Mouse (Mus musculus): ENCODE measurements around the gene Ctbp2. TPM values are rescaled to one million over a fixed set of nuclear protein-coding genes. Genes with fewer than 3 reads are reported as not detected.
A peak's percentile ranks its signal among the peaks of the same experiment; 100 is the strongest.

Gene Ctbp2
- polyA plus RNA-seq, 1 experiment from 2014 or later = 72.6 TPM

- Histone ChIP-seq H3K27me3 (ENCODE audit: control insufficient read depth, insufficient read depth, low read length) (no peaks in the 10 kb centered on the region), H3K36me3 (replicated peaks; ENCODE audit: control insufficient read depth, insufficient read depth) (no peaks in the 10 kb centered on the region), H3K27ac (no peak overlapping the region), H3K9ac (no peak overlapping the region), H3K4me1 (replicated peaks; ENCODE audit: control insufficient read depth, insufficient read depth, low read length) (no peaks in the 10 kb centered on the region), H3K4me3 (replicated peaks; ENCODE audit: low read length) (no peak overlapping the region), H3K4me2 (replicated peaks) (no peak overlapping the region), H3K9me3 (ENCODE audit: control insufficient read depth, low read length) (no peaks in the 10 kb centered on the region)
- DNase-seq (ENCODE audit: low spot score) (no peak), ATAC-seq (ENCODE audit: low FRiP score) (no peak)
- 59% methylated on average over 12 of the region's 12 CpGs for WGBS
These were observed 31.5 kb upstream of the Ctbp2 start for GRCm38 (mm10) chr7:133155621-133156020.

- 75% methylated on average over 6 of the region's 6 CpGs for WGBS
- DNase-seq (ENCODE audit: low spot score) (no peak), ATAC-seq (ENCODE audit: low FRiP score) (no peak)
- Histone ChIP-seq H3K4me3 (replicated peaks; ENCODE audit: low read length) (no peak overlapping the region), H3K27me3 (ENCODE audit: control insufficient read depth, insufficient read depth, low read length) (no peaks in the 10 kb centered on the region), H3K9ac (no peak overlapping the region), H3K4me1 (replicated peaks; ENCODE audit: control insufficient read depth, insufficient read depth, low read length) (no peaks in the 10 kb centered on the region), H3K4me2 (replicated peaks) (no peak overlapping the region), H3K27ac (no peak overlapping the region), H3K36me3 (replicated peaks; ENCODE audit: control insufficient read depth, insufficient read depth) (no peaks in the 10 kb centered on the region), H3K9me3 (ENCODE audit: control insufficient read depth, low read length) (no peaks in the 10 kb centered on the region)
These were observed 30.7 kb upstream of the Ctbp2 start for GRCm38 (mm10) chr7:133154846-133155245.

GRCm38 (mm10) chr7:133139689-133140336 is 15.7 kb upstream of the Ctbp2 start:
- H3K27me3 ChIP-seq (ENCODE audit: control insufficient read depth, insufficient read depth, low read length) = no peaks in the 10 kb centered on the region
- no peak overlapping the region for H3K4me3 ChIP-seq (replicated peaks; ENCODE audit: low read length)
- WGBS = 87% methylated on average over 8 of the region's 8 CpGs
- no peaks in the 10 kb centered on the region for H3K36me3 ChIP-seq (replicated peaks; ENCODE audit: control insufficient read depth, insufficient read depth)
- DNase-seq (ENCODE audit: low spot score) (no peak), ATAC-seq (ENCODE audit: low FRiP score) (no peak)
- no peak overlapping the region for H3K9ac ChIP-seq
- H3K27ac ChIP-seq = no peak overlapping the region
- H3K9me3 ChIP-seq (ENCODE audit: control insufficient read depth, low read length) = no peaks in the 10 kb centered on the region
- H3K4me1 ChIP-seq (replicated peaks; ENCODE audit: control insufficient read depth, insufficient read depth, low read length) = no peaks in the 10 kb centered on the region
- H3K4me2 ChIP-seq (replicated peaks) = no peak overlapping the region

GRCm38 (mm10) chr7:133133552-133133951 is 9.4 kb upstream of the Ctbp2 start:
- no peak for DNase-seq (ENCODE audit: low spot score)
- H3K27me3 ChIP-seq (ENCODE audit: control insufficient read depth, insufficient read depth, low read length) = no peaks in the 10 kb centered on the region
- 72% methylated on average over 5 of the region's 5 CpGs for WGBS
- no peak overlapping the region for H3K27ac ChIP-seq
- no peaks in the 10 kb centered on the region for H3K9me3 ChIP-seq (ENCODE audit: control insufficient read depth, low read length)
- ATAC-seq (ENCODE audit: low FRiP score) = no peak
- H3K4me2 ChIP-seq (replicated peaks) = no peak overlapping the region
- no peak overlapping the region for H3K4me3 ChIP-seq (replicated peaks; ENCODE audit: low read length)
- no peak overlapping the region for H3K9ac ChIP-seq
- no peaks in the 10 kb centered on the region for H3K36me3 ChIP-seq (replicated peaks; ENCODE audit: control insufficient read depth, insufficient read depth)
- no peaks in the 10 kb centered on the region for H3K4me1 ChIP-seq (replicated peaks; ENCODE audit: control insufficient read depth, insufficient read depth, low read length)

GRCm38 (mm10) chr7:133132702-133133101 is 8.5 kb upstream of the Ctbp2 start:
- Histone ChIP-seq H3K4me3 (replicated peaks; ENCODE audit: low read length) (no peak overlapping the region), H3K4me1 (replicated peaks; ENCODE audit: control insufficient read depth, insufficient read depth, low read length) (no peaks in the 10 kb centered on the region), H3K4me2 (replicated peaks) (no peak overlapping the region), H3K9ac (no peak overlapping the region), H3K36me3 (replicated peaks; ENCODE audit: control insufficient read depth, insufficient read depth) (no peaks in the 10 kb centered on the region), H3K27ac (no peak overlapping the region), H3K27me3 (ENCODE audit: control insufficient read depth, insufficient read depth, low read length) (no peaks in the 10 kb centered on the region), H3K9me3 (ENCODE audit: control insufficient read depth, low read length) (no peaks in the 10 kb centered on the region)
- WGBS = 92% methylated on average over 5 of the region's 5 CpGs
- no peak for ATAC-seq (ENCODE audit: low FRiP score)
- no peak for DNase-seq (ENCODE audit: low spot score)

GRCm38 (mm10) chr7:133124701-133125485 is 739 bp upstream of the Ctbp2 start:
- 7% methylated on average over 34 of the region's 34 CpGs for WGBS
- ATAC-seq (ENCODE audit: low FRiP score) (no peak), DNase-seq (ENCODE audit: low spot score) (no peak)
- Histone ChIP-seq H3K4me3 (replicated peaks; ENCODE audit: low read length) (peak overlapping the region; percentile 94), H3K9ac (peak overlapping the region; percentile 97), H3K4me1 (replicated peaks; ENCODE audit: control insufficient read depth, insufficient read depth, low read length) (peaks cover 15% of the 10 kb centered on the region), H3K27me3 (ENCODE audit: control insufficient read depth, insufficient read depth, low read length) (peaks cover 11% of the 10 kb centered on the region; the same call in 1 of the 2 replicates), H3K4me2 (replicated peaks) (peak overlapping the region; percentile 100), H3K36me3 (replicated peaks; ENCODE audit: control insufficient read depth, insufficient read depth) (no peaks in the 10 kb centered on the region), H3K9me3 (ENCODE audit: control insufficient read depth, low read length) (no peaks in the 10 kb centered on the region), H3K27ac (peak overlapping the region; percentile 97; the same call in 1 of the 2 replicates)

GRCm38 (mm10) chr7:133123244-133123998 is 733 bp downstream of the Ctbp2 start, which contains the start of gene Fgfr2:
TSS of gene Fgfr2 (minus strand) at chr7:133123350.
- H3K27ac ChIP-seq = peak within 1 kb of the TSS; percentile 97
- no peaks in the 10 kb centered on the region for H3K36me3 ChIP-seq (replicated peaks; ENCODE audit: control insufficient read depth, insufficient read depth)
- peak within 1 kb of the TSS; percentile 97 for H3K9ac ChIP-seq
- peak within 1 kb of the TSS; percentile 100 for H3K4me2 ChIP-seq (replicated peaks)
- ATAC-seq (ENCODE audit: low FRiP score) (peak; percentile 81), DNase-seq (ENCODE audit: low spot score) (peak; percentile 65)
- H3K27me3 ChIP-seq (ENCODE audit: control insufficient read depth, insufficient read depth, low read length) = peaks cover 11% of the 10 kb centered on the region; the same call in 1 of the 2 replicates
- WGBS = under 1% methylated on average over 36 of the region's 53 CpGs
- H3K9me3 ChIP-seq (ENCODE audit: control insufficient read depth, low read length) = no peaks in the 10 kb centered on the region
- H3K4me1 ChIP-seq (replicated peaks; ENCODE audit: control insufficient read depth, insufficient read depth, low read length) = peaks cover 24% of the 10 kb centered on the region
- H3K4me3 ChIP-seq (replicated peaks; ENCODE audit: low read length) = peak within 1 kb of the TSS; percentile 94

- Histone ChIP-seq H3K27me3 (ENCODE audit: control insufficient read depth, insufficient read depth, low read length) (peaks cover 11% of the 10 kb centered on the region; the same call in 1 of the 2 replicates), H3K4me2 (replicated peaks) (peak overlapping the region; percentile 100), H3K36me3 (replicated peaks; ENCODE audit: control insufficient read depth, insufficient read depth) (no peaks in the 10 kb centered on the region), H3K9me3 (ENCODE audit: control insufficient read depth, low read length) (no peaks in the 10 kb centered on the region), H3K4me1 (replicated peaks; ENCODE audit: control insufficient read depth, insufficient read depth, low read length) (peaks cover 30% of the 10 kb centered on the region), H3K27ac (peak overlapping the region; percentile 97), H3K4me3 (replicated peaks; ENCODE audit: low read length) (peak overlapping the region; percentile 94), H3K9ac (peak overlapping the region; percentile 97)
- WGBS = under 1% methylated on average over 80 of the region's 102 CpGs
- ATAC-seq (ENCODE audit: low FRiP score) = peak; percentile 4; the same call in 1 of the 2 replicates
- DNase-seq (ENCODE audit: low spot score) = peak; percentile 57
These were observed 1.5 kb downstream of the Ctbp2 start for GRCm38 (mm10) chr7:133122379-133123243.
